Mouse (Mus musculus) heart, adult 2 months (tissue): ENCODE data around the gene Sox13. TPM values are rescaled to one million over a fixed set of nuclear protein-coding genes. Genes with fewer than 3 reads are reported as not detected.

Experiments used
- DNase-seq, 2 experiments: peaks; one replicate each; pipeline ENCODE4 v3.0.0; 2021
- H3K27ac ChIP-seq: fragments of 200-600 bp; 2 replicates; pipeline ENCODE4 v1.8.1; 2022
- H3K27me3 ChIP-seq: fragments of 200-500 bp; 2 replicates; pipeline ENCODE4 v1.6.1; 2012; ENCODE audit warnings: mild to moderate bottlenecking, low read length, inconsistent platforms, mixed read lengths; ENCODE audit not compliant: control insufficient read depth, insufficient read depth
- H3K36me3 ChIP-seq: fragments of 200-500 bp; 2 replicates; pipeline ENCODE4 v1.6.1; 2012; ENCODE audit warnings: low read length, inconsistent platforms; ENCODE audit not compliant: control insufficient read depth, insufficient read depth
- H3K4me1 ChIP-seq: fragments of 200-500 bp; 2 replicates; pipeline ENCODE4 v1.6.1; 2011; ENCODE audit warnings: low read length; ENCODE audit not compliant: control insufficient read depth, insufficient read depth
- H3K4me3 ChIP-seq: fragments of 200-600 bp; 2 replicates; pipeline ENCODE4 v1.8.1; 2022
- H3K79me2 ChIP-seq: fragments of 200-500 bp; replicated peaks from 2 replicates; pipeline ENCODE4 v1.6.1; 2012; ENCODE audit warnings: mild to moderate bottlenecking, inconsistent platforms, low read length, moderate library complexity, mixed read lengths; ENCODE audit not compliant: control insufficient read depth, insufficient read depth
- H3K9ac ChIP-seq: fragments of 200-500 bp; 2 replicates; pipeline ENCODE4 v1.6.1; 2012; ENCODE audit warnings: low read depth, mild to moderate bottlenecking, control low read depth, inconsistent platforms, low read length, mixed read lengths
- CTCF ChIP-seq: fragments of 200-600 bp; IDR thresholded peaks from 2 replicates; pipeline ENCODE4 v1.8.1; 2022; ENCODE audit warnings: antibody characterized with exemption, mild to moderate bottlenecking, moderate library complexity
- EP300 ChIP-seq: fragments of 200-500 bp; IDR thresholded peaks from 2 replicates; pipeline ENCODE4 v1.6.1; 2011; ENCODE audit warnings: low read depth, low read length, control low read depth; ENCODE audit not compliant: insufficient read depth
- POLR2A ChIP-seq: fragments of 200-500 bp; IDR thresholded peaks from 2 replicates; pipeline ENCODE4 v1.6.1; 2011; ENCODE audit warnings: mild to moderate bottlenecking, low read depth, low read length, control low read depth; ENCODE audit not compliant: insufficient read depth
- WGBS: fragments of 180-500 bp; shearing (Covaris S2); methylation state at CpG from one replicate; pipeline ENCODE4 v1.1.7; 2018; 5-methylcytosine and 5-hydroxymethylcytosine counted together
- intact Hi-C: fragments of 180-260 bp; cut with DNase I; formaldehyde crosslinking; loops from one replicate; pipeline ENCODE4 v1.15.1; 2025
- polyA plus RNA-seq: library from polyadenylated mRNA; depleted of rRNA; stranded (reverse); fragments of >200 nt; gene quantifications from 2 replicates; pipeline ENCODE4 v1.2.3, GENCODE M21; 2012
- total RNA-seq, 2 experiments: library from RNA; stranded (reverse); gene quantifications; 2 replicates each; pipeline ENCODE4 v1.2.3; 2021

The Sox13 gene
- total and polyA plus RNA-seq, 3 experiments, result 15.3 to 24.7 (median 16.2) TPM

GRCm38 (mm10) chr1:133363276-133364021 lies 60.7 kb downstream of the Sox13 start, which contains the start of gene Etnk2:
Gene Etnk2, plus strand, starts transcription at chr1:133363572.
- intact Hi-C loops, result no loop called here
- peak; percentile 84 to 86 for DNase-seq
- WGBS, result under 1% methylated on average over 52 of the region's 52 CpGs
- Histone ChIP-seq H3K27ac (no peak within 1 kb of the TSS), H3K9ac (peak within 1 kb of the TSS; percentile 49), H3K4me3 (peak within 1 kb of the TSS; percentile 65), H3K4me1 (peaks cover 3% of the 10 kb centered on the region; the same call in 1 of the 2 replicates), H3K27me3 (0 out of 2 replicates have a peak, but pooled peaks cover 3% of the 10 kb centered on the region), H3K36me3 (no peaks in the 10 kb centered on the region), H3K79me2 (no peaks in the 10 kb centered on the region)
- no peak for TF ChIP-seq POLR2A
- TF ChIP-seq CTCF, result no peak
- no peak for TF ChIP-seq EP300

GRCm38 (mm10) chr1:133362103-133362502 lies 62.1 kb downstream of the Sox13 start:
- 0 out of 2 replicates have a peak, but pooled peaks cover 3% of the 10 kb centered on the region for H3K27me3 ChIP-seq
- intact Hi-C loops, result no loop called here
- no peaks in the 10 kb centered on the region for H3K36me3 ChIP-seq
- H3K4me1 ChIP-seq, result no peaks in the 10 kb centered on the region
- WGBS, result 81% methylated on average over 5 of the region's 5 CpGs
- no peak overlapping the region for H3K9ac ChIP-seq
- DNase-seq, result no peak
- no peaks in the 10 kb centered on the region for H3K79me2 ChIP-seq
- no peak overlapping the region for H3K27ac ChIP-seq
- no peak overlapping the region for H3K4me3 ChIP-seq
- TF ChIP-seq EP300 (no peak), CTCF (no peak), POLR2A (no peak)

GRCm38 (mm10) chr1:133361006-133361405 lies 63.2 kb downstream of the Sox13 start:
- Histone ChIP-seq H3K9ac (no peak overlapping the region), H3K27me3 (0 out of 2 replicates have a peak, but pooled peaks cover 3% of the 10 kb centered on the region), H3K27ac (no peak overlapping the region), H3K36me3 (no peaks in the 10 kb centered on the region), H3K79me2 (no peaks in the 10 kb centered on the region), H3K4me3 (no peak overlapping the region), H3K4me1 (no peaks in the 10 kb centered on the region)
- intact Hi-C loops, result no loop called here
- no peak for TF ChIP-seq EP300
- no peak for TF ChIP-seq CTCF
- TF ChIP-seq POLR2A, result no peak
- no peak for DNase-seq
- 92% methylated on average over 6 of the region's 6 CpGs for WGBS

GRCm38 (mm10) chr1:133356330-133356729 lies 67.8 kb downstream of the Sox13 start:
- DNase-seq, result no peak
- Histone ChIP-seq H3K79me2 (no peaks in the 10 kb centered on the region), H3K27me3 (no peaks in the 10 kb centered on the region), H3K9ac (no peak overlapping the region), H3K4me3 (no peak overlapping the region), H3K36me3 (no peaks in the 10 kb centered on the region), H3K4me1 (no peaks in the 10 kb centered on the region), H3K27ac (no peak overlapping the region)
- intact Hi-C loops, result no loop called here
- 64% methylated on average over 8 of the region's 8 CpGs for WGBS
- no peak for TF ChIP-seq EP300
- no peak for TF ChIP-seq POLR2A
- no peak for TF ChIP-seq CTCF

- TF ChIP-seq CTCF, result no peak
- no peak for TF ChIP-seq POLR2A
- no peak for TF ChIP-seq EP300
- no peak overlapping the region for H3K27ac ChIP-seq
- intact Hi-C loops, result no loop called here
- no peaks in the 10 kb centered on the region for H3K4me1 ChIP-seq
- DNase-seq, result no peak
- no peaks in the 10 kb centered on the region for H3K36me3 ChIP-seq
- H3K9ac ChIP-seq, result no peak overlapping the region
- no peak overlapping the region for H3K4me3 ChIP-seq
- no peaks in the 10 kb centered on the region for H3K27me3 ChIP-seq
- no peaks in the 10 kb centered on the region for H3K79me2 ChIP-seq
- 60% methylated on average over 15 of the region's 15 CpGs for WGBS
Measured at GRCm38 (mm10) chr1:133355912-133356311, 68.3 kb downstream of the Sox13 start.

- no peak for DNase-seq
- Histone ChIP-seq H3K27ac (no peak overlapping the region), H3K4me1 (no peaks in the 10 kb centered on the region), H3K79me2 (no peaks in the 10 kb centered on the region), H3K27me3 (no peaks in the 10 kb centered on the region), H3K36me3 (no peaks in the 10 kb centered on the region), H3K9ac (no peak overlapping the region), H3K4me3 (no peak overlapping the region)
- 65% methylated on average over 5 of the region's 5 CpGs for WGBS
- TF ChIP-seq CTCF (no peak), POLR2A (no peak), EP300 (no peak)
- intact Hi-C loops, result no loop called here
Measured at GRCm38 (mm10) chr1:133355469-133355868, 68.7 kb downstream of the Sox13 start.
